27 mouse cellular contexts compared by ENCODE assay signal in genomic region chr13:46372884-46373283, GRCm38 (mm10). TPM values are rescaled to one million over a fixed set of nuclear protein-coding genes. Genes with fewer than 3 reads are reported as not detected.
"Had no signal": no experiment of that assay in that cellular context is flagged by ENCODE, and none has a peak within 500 bp of the region (broad histone marks: within the 10 kb centered on the region; RNA-seq: fewer than 3 reads in every experiment).

No protein-coding gene starts in this region.

- H3K4me2 ChIP-seq: heart, embryonic 11.5 days; hindbrain, embryonic 12.5 days; hindbrain, embryonic 14.5 days; intestine, embryonic 15.5 days; limb, embryonic 13.5 days; limb, embryonic 15.5 days; liver, embryonic 12.5 days had no signal

- ATAC-seq: forebrain, embryonic 16.5 days; hindbrain, embryonic 16.5 days; inflammation-experienced regulatory T-cells, adult 6 months; intestine, embryonic 15.5 days; intestine, postnatal 0 days; liver, embryonic 12.5 days had no signal

- DNase-seq: gastrocnemius, adult 2 months; gastrocnemius, postnatal 10 days; gastrocnemius, postnatal 25 days; heart, postnatal 14 days; heart, postnatal 4 days; kidney, adult 18-20 months; kidney, adult 8-10 months; kidney, postnatal 10 days; kidney, postnatal 25 days; kidney, postnatal 4 days had no signal

- H3K36me3 ChIP-seq: hindbrain, embryonic 10.5 days; hindbrain, embryonic 12.5 days; intestine, embryonic 15.5 days; limb, embryonic 13.5 days; limb, embryonic 15.5 days; liver, embryonic 12.5 days had no signal

- H3K9ac ChIP-seq: hindbrain, embryonic 12.5 days; hindbrain, embryonic 14.5 days; intestine, embryonic 15.5 days; limb, embryonic 13.5 days; limb, embryonic 15.5 days; liver, embryonic 12.5 days; liver, embryonic 14.5 days had no signal

- H3K4me3 ChIP-seq: gastrocnemius, adult 2 months; hindbrain, embryonic 10.5 days; hindbrain, embryonic 12.5 days; intestine, embryonic 15.5 days; layer of hippocampus, adult 2 months; left cerebral cortex, adult 2 months; limb, embryonic 13.5 days; limb, embryonic 15.5 days; liver, embryonic 12.5 days had no signal

- H3K9me3 ChIP-seq: hindbrain, embryonic 10.5 days; hindbrain, embryonic 12.5 days; intestine, embryonic 15.5 days; limb, embryonic 13.5 days; limb, embryonic 15.5 days; liver, embryonic 12.5 days had no signal

- H3K4me1 ChIP-seq: hindbrain, embryonic 10.5 days; hindbrain, embryonic 12.5 days; intestine, embryonic 15.5 days; limb, embryonic 13.5 days; limb, embryonic 15.5 days; liver, embryonic 12.5 days had no signal

- H3K27me3 ChIP-seq: hindbrain, embryonic 12.5 days; intestine, embryonic 15.5 days; limb, embryonic 13.5 days; limb, embryonic 15.5 days; liver, embryonic 12.5 days had no signal

- H3K27ac ChIP-seq: gastrocnemius, adult 2 months; hindbrain, embryonic 10.5 days; hindbrain, embryonic 12.5 days; hindbrain, embryonic 14.5 days; intestine, embryonic 15.5 days; layer of hippocampus, adult 2 months; left cerebral cortex, adult 2 months; limb, embryonic 13.5 days; limb, embryonic 15.5 days; liver, embryonic 12.5 days; liver, embryonic 14.5 days had no signal

RNA-seq across cellular contexts. Expression of gene Rbm24, which starts 45.4 kb away (rescaled TPM):
- total RNA-seq: granulocyte monocyte progenitor cell, adult 5-6 weeks had no signal
- polyA plus RNA-seq: liver, adult 2 months had no signal
